Mouse (Mus musculus): ENCODE measurements around the gene Dnaaf1. TPM values are rescaled to one million over a fixed set of nuclear protein-coding genes. Genes with fewer than 3 reads are reported as not detected.

The Dnaaf1 gene
- polyA plus RNA-seq, 1 experiment from 2014 or later: 0.48 TPM

- no peak for ATAC-seq (ENCODE audit: low read depth)
- Histone ChIP-seq H3K36me3 (ENCODE audit: control insufficient read depth, insufficient read depth, low read length) (no peaks in the 10 kb centered on the region), H3K27me3 (ENCODE audit: control insufficient read depth, insufficient read depth, low read length) (no peaks in the 10 kb centered on the region), H3K4me3 (ENCODE audit: low read depth, low read length) (no peak overlapping the region), H3K27ac (ENCODE audit: low read depth, low read length) (no peak overlapping the region), H3K4me2 (ENCODE audit: low read depth, low read length) (no peak overlapping the region), H3K9ac (replicated peaks; ENCODE audit: low read depth, low read length) (no peak overlapping the region), H3K9me3 (ENCODE audit: control insufficient read depth, low read length) (no peaks in the 10 kb centered on the region), H3K4me1 (ENCODE audit: control insufficient read depth, insufficient read depth, low read length) (0 out of 2 replicates have a peak, but pooled peaks cover 3% of the 10 kb centered on the region)
- 22% methylated on average over 14 of the region's 14 CpGs for WGBS
Measured at GRCm38 (mm10) chr8:119634616-119635336, 59.7 kb downstream of the Dnaaf1 start.

DNA sequence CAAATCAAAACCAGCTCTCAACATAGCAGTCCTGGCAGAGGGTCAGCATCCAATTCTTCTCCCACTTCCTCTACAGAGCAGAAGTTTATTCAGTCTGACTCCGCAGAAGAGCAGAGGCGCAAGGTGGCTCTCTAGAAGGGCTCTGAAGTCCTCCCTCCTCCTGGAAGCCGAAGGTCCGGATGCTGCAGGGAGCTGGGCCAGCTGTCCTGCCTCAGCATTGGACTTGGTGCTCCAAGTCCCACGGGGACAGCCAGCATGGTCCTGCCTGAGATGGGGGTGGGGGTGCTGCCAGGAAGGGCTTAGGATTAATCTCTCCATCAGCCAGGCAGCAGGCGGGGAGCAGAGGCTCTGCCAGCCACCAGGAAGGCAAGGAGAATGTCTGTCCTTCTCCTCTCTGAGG, 60.3 kb downstream of the Dnaaf1 start, which contains the start of gene Kcng4:
Gene Kcng4, minus strand, starts transcription at position 303 of the 400 bp plus-strand sequence.
- H3K4me1 ChIP-seq (ENCODE audit: control insufficient read depth, insufficient read depth, low read length): 0 out of 2 replicates have a peak, but pooled peaks cover 3% of the 10 kb centered on the region
- no peak within 1 kb of the TSS for H3K9ac ChIP-seq (replicated peaks; ENCODE audit: low read depth, low read length)
- 44% methylated on average over 6 of the region's 6 CpGs for WGBS
- ATAC-seq (ENCODE audit: low read depth): no peak
- no peak within 1 kb of the TSS for H3K4me2 ChIP-seq (ENCODE audit: low read depth, low read length)
- H3K27me3 ChIP-seq (ENCODE audit: control insufficient read depth, insufficient read depth, low read length): no peaks in the 10 kb centered on the region
- H3K9me3 ChIP-seq (ENCODE audit: control insufficient read depth, low read length): no peaks in the 10 kb centered on the region
- H3K36me3 ChIP-seq (ENCODE audit: control insufficient read depth, insufficient read depth, low read length): no peaks in the 10 kb centered on the region
- H3K4me3 ChIP-seq (ENCODE audit: low read depth, low read length): no peak within 1 kb of the TSS
- no peak within 1 kb of the TSS for H3K27ac ChIP-seq (ENCODE audit: low read depth, low read length)

DNA sequence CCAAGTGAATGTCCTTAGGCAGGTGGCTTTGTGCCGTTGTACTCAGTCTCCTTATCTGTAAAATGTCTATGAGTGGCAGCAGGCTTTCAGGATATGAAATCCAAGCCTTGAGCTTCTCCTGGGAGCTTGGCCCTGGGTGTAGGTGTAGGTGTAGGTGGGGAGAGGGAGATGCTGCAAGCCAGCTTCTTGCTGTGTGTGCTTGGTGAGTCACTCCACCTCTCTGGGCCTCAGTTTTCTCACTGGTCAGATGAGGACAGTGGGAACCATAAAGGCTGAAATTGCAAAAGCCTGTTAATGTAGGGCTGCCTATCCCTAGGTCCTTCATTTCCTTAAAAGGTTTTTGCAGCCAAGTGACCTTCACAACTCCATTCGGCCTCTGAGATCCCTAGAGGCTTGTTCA, 60.9 kb downstream of the Dnaaf1 start:
- no peak overlapping the region for H3K9ac ChIP-seq (replicated peaks; ENCODE audit: low read depth, low read length)
- no peak for ATAC-seq (ENCODE audit: low read depth)
- no peak overlapping the region for H3K4me3 ChIP-seq (ENCODE audit: low read depth, low read length)
- H3K4me2 ChIP-seq (ENCODE audit: low read depth, low read length): no peak overlapping the region
- H3K36me3 ChIP-seq (ENCODE audit: control insufficient read depth, insufficient read depth, low read length): no peaks in the 10 kb centered on the region
- H3K27ac ChIP-seq (ENCODE audit: low read depth, low read length): no peak overlapping the region
- whole genome bisulfite sequencing: 67% methylated on average over 2 of the region's 2 CpGs
- no peaks in the 10 kb centered on the region for H3K9me3 ChIP-seq (ENCODE audit: control insufficient read depth, low read length)
- 0 out of 2 replicates have a peak, but pooled peaks cover 3% of the 10 kb centered on the region for H3K4me1 ChIP-seq (ENCODE audit: control insufficient read depth, insufficient read depth, low read length)
- no peaks in the 10 kb centered on the region for H3K27me3 ChIP-seq (ENCODE audit: control insufficient read depth, insufficient read depth, low read length)

- Histone ChIP-seq H3K9ac (replicated peaks; ENCODE audit: low read depth, low read length) (no peak overlapping the region), H3K4me3 (ENCODE audit: low read depth, low read length) (no peak overlapping the region), H3K4me1 (ENCODE audit: control insufficient read depth, insufficient read depth, low read length) (0 out of 2 replicates have a peak, but pooled peaks cover 3% of the 10 kb centered on the region), H3K4me2 (ENCODE audit: low read depth, low read length) (no peak overlapping the region), H3K27ac (ENCODE audit: low read depth, low read length) (no peak overlapping the region), H3K36me3 (ENCODE audit: control insufficient read depth, insufficient read depth, low read length) (no peaks in the 10 kb centered on the region), H3K9me3 (ENCODE audit: control insufficient read depth, low read length) (no peaks in the 10 kb centered on the region), H3K27me3 (ENCODE audit: control insufficient read depth, insufficient read depth, low read length) (no peaks in the 10 kb centered on the region)
- 69% methylated on average over 7 of the region's 7 CpGs for WGBS
- ATAC-seq (ENCODE audit: low read depth): no peak
Measured at GRCm38 (mm10) chr8:119636766-119637165, 61.7 kb downstream of the Dnaaf1 start.

GRCm38 (mm10) chr8:119637381-119637780, 62.3 kb downstream of the Dnaaf1 start:
- H3K27me3 ChIP-seq (ENCODE audit: control insufficient read depth, insufficient read depth, low read length): no peaks in the 10 kb centered on the region
- H3K4me1 ChIP-seq (ENCODE audit: control insufficient read depth, insufficient read depth, low read length): 0 out of 2 replicates have a peak, but pooled peaks cover 3% of the 10 kb centered on the region
- WGBS: 91% methylated on average over 4 of the region's 4 CpGs
- H3K4me2 ChIP-seq (ENCODE audit: low read depth, low read length): no peak overlapping the region
- H3K9me3 ChIP-seq (ENCODE audit: control insufficient read depth, low read length): no peaks in the 10 kb centered on the region
- H3K36me3 ChIP-seq (ENCODE audit: control insufficient read depth, insufficient read depth, low read length): no peaks in the 10 kb centered on the region
- no peak overlapping the region for H3K9ac ChIP-seq (replicated peaks; ENCODE audit: low read depth, low read length)
- no peak for ATAC-seq (ENCODE audit: low read depth)
- no peak overlapping the region for H3K27ac ChIP-seq (ENCODE audit: low read depth, low read length)
- H3K4me3 ChIP-seq (ENCODE audit: low read depth, low read length): no peak overlapping the region

GRCm38 (mm10) chr8:119638261-119638660, 63.2 kb downstream of the Dnaaf1 start:
- no peak overlapping the region for H3K4me3 ChIP-seq (ENCODE audit: low read depth, low read length)
- 81% methylated on average over 6 of the region's 6 CpGs for WGBS
- no peak overlapping the region for H3K27ac ChIP-seq (ENCODE audit: low read depth, low read length)
- H3K4me1 ChIP-seq (ENCODE audit: control insufficient read depth, insufficient read depth, low read length): no peaks in the 10 kb centered on the region
- no peak overlapping the region for H3K4me2 ChIP-seq (ENCODE audit: low read depth, low read length)
- no peaks in the 10 kb centered on the region for H3K36me3 ChIP-seq (ENCODE audit: control insufficient read depth, insufficient read depth, low read length)
- H3K9me3 ChIP-seq (ENCODE audit: control insufficient read depth, low read length): no peaks in the 10 kb centered on the region
- ATAC-seq (ENCODE audit: low read depth): no peak
- H3K27me3 ChIP-seq (ENCODE audit: control insufficient read depth, insufficient read depth, low read length): no peaks in the 10 kb centered on the region
- no peak overlapping the region for H3K9ac ChIP-seq (replicated peaks; ENCODE audit: low read depth, low read length)

- Histone ChIP-seq H3K9ac (replicated peaks; ENCODE audit: low read depth, low read length) (no peak overlapping the region), H3K9me3 (ENCODE audit: control insufficient read depth, low read length) (no peaks in the 10 kb centered on the region), H3K4me3 (ENCODE audit: low read depth, low read length) (no peak overlapping the region), H3K4me1 (ENCODE audit: control insufficient read depth, insufficient read depth, low read length) (peaks cover 3% of the 10 kb centered on the region; the same call in 1 of the 2 replicates), H3K27ac (ENCODE audit: low read depth, low read length) (no peak overlapping the region), H3K36me3 (ENCODE audit: control insufficient read depth, insufficient read depth, low read length) (no peaks in the 10 kb centered on the region), H3K4me2 (ENCODE audit: low read depth, low read length) (no peak overlapping the region), H3K27me3 (ENCODE audit: control insufficient read depth, insufficient read depth, low read length) (no peaks in the 10 kb centered on the region)
- ATAC-seq (ENCODE audit: low read depth): no peak
- WGBS: 19% methylated on average over 7 of the region's 7 CpGs
Measured at GRCm38 (mm10) chr8:119639798-119640197, 64.8 kb downstream of the Dnaaf1 start.

GRCm38 (mm10) chr8:119641058-119641457, 66.0 kb downstream of the Dnaaf1 start:
- Histone ChIP-seq H3K9me3 (ENCODE audit: control insufficient read depth, low read length) (no peaks in the 10 kb centered on the region), H3K4me2 (ENCODE audit: low read depth, low read length) (no peak overlapping the region), H3K27ac (ENCODE audit: low read depth, low read length) (no peak overlapping the region), H3K27me3 (ENCODE audit: control insufficient read depth, insufficient read depth, low read length) (no peaks in the 10 kb centered on the region), H3K9ac (replicated peaks; ENCODE audit: low read depth, low read length) (no peak overlapping the region), H3K4me3 (ENCODE audit: low read depth, low read length) (no peak overlapping the region), H3K36me3 (ENCODE audit: control insufficient read depth, insufficient read depth, low read length) (no peaks in the 10 kb centered on the region), H3K4me1 (ENCODE audit: control insufficient read depth, insufficient read depth, low read length) (peaks cover 7% of the 10 kb centered on the region; the same call in 1 of the 2 replicates)
- WGBS: 82% methylated on average over 5 of the region's 5 CpGs
- ATAC-seq (ENCODE audit: low read depth): no peak

DNA sequence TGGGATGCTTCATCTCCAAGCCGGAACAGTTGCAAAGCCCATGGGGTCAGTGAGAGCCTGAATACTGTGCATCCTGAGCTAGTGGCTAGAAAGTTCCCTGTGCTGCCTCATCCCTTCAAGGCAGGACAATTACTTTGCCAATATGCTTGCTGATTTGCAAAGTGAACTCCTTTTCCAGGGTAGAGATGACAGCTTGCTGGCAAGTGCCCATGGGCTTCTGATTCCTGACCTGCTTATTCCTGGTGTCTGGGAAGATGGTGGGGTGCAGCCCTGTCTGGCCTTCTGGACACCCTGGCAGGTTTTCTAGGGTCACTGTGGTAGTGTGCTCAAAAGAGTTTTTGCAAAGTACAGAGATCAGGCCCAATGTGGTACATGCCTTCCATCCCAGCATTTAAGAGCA, 67.9 kb downstream of the Dnaaf1 start:
- no peak overlapping the region for H3K9ac ChIP-seq (replicated peaks; ENCODE audit: low read depth, low read length)
- H3K27ac ChIP-seq (ENCODE audit: low read depth, low read length): no peak overlapping the region
- 87% methylated on average over 1 of the region's 1 CpGs for WGBS
- H3K9me3 ChIP-seq (ENCODE audit: control insufficient read depth, low read length): no peaks in the 10 kb centered on the region
- peaks cover 7% of the 10 kb centered on the region; the same call in 1 of the 2 replicates for H3K4me1 ChIP-seq (ENCODE audit: control insufficient read depth, insufficient read depth, low read length)
- no peaks in the 10 kb centered on the region for H3K27me3 ChIP-seq (ENCODE audit: control insufficient read depth, insufficient read depth, low read length)
- no peaks in the 10 kb centered on the region for H3K36me3 ChIP-seq (ENCODE audit: control insufficient read depth, insufficient read depth, low read length)
- ATAC-seq (ENCODE audit: low read depth): no peak
- no peak overlapping the region for H3K4me3 ChIP-seq (ENCODE audit: low read depth, low read length)
- no peak overlapping the region for H3K4me2 ChIP-seq (ENCODE audit: low read depth, low read length)
